Mouse (Mus musculus) kidney, postnatal 0 days (tissue): ENCODE measurements at regions not wholly inside any gene's neighbourhood (a gene's known extent, or its start where the extent isn't known, plus 50 kb on each side); places are given as distances from the start of the nearest gene placed in this dataset.

ENCODE experiments used
- ATAC-seq: fragments of 200-750 bp; cut with Nextera tagmentation; replicated peaks from 2 replicates; pipeline ENCODE4 v1.8.0; 2017; ENCODE audit warnings: low read depth, moderate number of reproducible peaks, moderate TSS enrichment, moderate library complexity; ENCODE audit not compliant: low FRiP score
- DNase-seq: peaks from one replicate; pipeline ENCODE4 v3.0.0-alpha.2; 2016; ENCODE audit warnings: low spot score
- H3K27ac ChIP-seq: fragments of 300-500 bp; sonication (generic); 2 replicates; pipeline ENCODE4 v1.5.1; 2014; ENCODE audit warnings: mild to moderate bottlenecking
- H3K27me3 ChIP-seq: fragments of 300-500 bp; sonication (generic); 2 replicates; pipeline ENCODE4 v1.6.1; 2014; ENCODE audit warnings: low read length, mixed read lengths; ENCODE audit not compliant: insufficient read depth
- H3K36me3 ChIP-seq: fragments of 300-500 bp; sonication (generic); 2 replicates; pipeline ENCODE4 v1.6.1; 2014; ENCODE audit warnings: low read length, mixed read lengths; ENCODE audit not compliant: insufficient read depth
- H3K4me1 ChIP-seq: fragments of 300-500 bp; sonication (generic); replicated peaks from 2 replicates; pipeline ENCODE4 v1.6.1; 2014; ENCODE audit warnings: antibody characterized with exemption, low read length, mixed read lengths; ENCODE audit not compliant: insufficient read depth
- H3K4me2 ChIP-seq: fragments of 300-500 bp; sonication (generic); 2 replicates; pipeline ENCODE4 v1.6.1; 2014; ENCODE audit warnings: mild to moderate bottlenecking, low read length, moderate library complexity, mixed read lengths
- H3K4me3 ChIP-seq: fragments of 300-500 bp; sonication (generic); replicated peaks from 2 replicates; pipeline ENCODE4 v1.5.1; 2014; ENCODE audit warnings: low read depth, low read length
- H3K9ac ChIP-seq: fragments of 300-500 bp; sonication (generic); 2 replicates; pipeline ENCODE4 v1.6.1; 2014; ENCODE audit warnings: low read depth, low read length
- H3K9me3 ChIP-seq: fragments of 300-500 bp; sonication (generic); replicated peaks from 2 replicates; pipeline ENCODE4 v1.6.1; 2016; ENCODE audit warnings: low read length, inconsistent platforms, mixed read lengths
- CTCF ChIP-seq: IDR thresholded peaks from 2 replicates; pipeline ENCODE4 v1.5.1; 2016; ENCODE audit warnings: antibody characterized with exemption, low read depth, mild to moderate bottlenecking, moderate library complexity
- WGBS: fragments of 180-500 bp; shearing (Covaris S2); extraction: QIAGEN DNeasy Blood & Tissue Kit; methylation state at CpG from one replicate; pipeline ENCODE4 v1.1.7; 2014; 5-methylcytosine and 5-hydroxymethylcytosine counted together

DNA sequence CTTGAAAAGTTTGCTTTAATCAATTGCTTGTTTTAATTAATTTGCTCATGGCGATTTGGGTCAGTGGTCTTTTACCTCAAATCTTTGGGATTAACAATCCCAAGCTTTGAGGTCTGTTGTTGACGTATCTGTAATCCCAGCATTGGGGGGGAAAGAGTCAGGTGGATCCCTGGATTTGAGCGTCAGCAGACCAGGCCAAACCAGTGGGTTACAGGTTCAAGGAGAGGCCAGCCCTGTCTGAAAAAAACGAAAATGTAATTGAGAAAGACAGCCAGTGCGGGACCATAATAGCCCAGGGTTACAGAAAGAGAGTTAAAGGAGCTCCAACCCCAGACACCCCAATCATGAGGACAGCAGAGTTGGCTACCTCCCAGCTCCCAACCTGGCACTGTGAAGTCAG, 53.0 kb upstream of the Hs6st1 start:
- Histone ChIP-seq H3K36me3 (no peaks in the 10 kb centered on the region), H3K4me2 (no peak overlapping the region), H3K27ac (no peak overlapping the region), H3K9ac (no peak overlapping the region), H3K9me3 (no peaks in the 10 kb centered on the region), H3K27me3 (no peaks in the 10 kb centered on the region), H3K4me1 (peaks cover 24% of the 10 kb centered on the region), H3K4me3 (no peak overlapping the region)
- DNase-seq (no peak), ATAC-seq (no peak)
- TF ChIP-seq CTCF, result no peak
- WGBS, result 80% methylated on average over 5 of the region's 5 CpGs

DNA sequence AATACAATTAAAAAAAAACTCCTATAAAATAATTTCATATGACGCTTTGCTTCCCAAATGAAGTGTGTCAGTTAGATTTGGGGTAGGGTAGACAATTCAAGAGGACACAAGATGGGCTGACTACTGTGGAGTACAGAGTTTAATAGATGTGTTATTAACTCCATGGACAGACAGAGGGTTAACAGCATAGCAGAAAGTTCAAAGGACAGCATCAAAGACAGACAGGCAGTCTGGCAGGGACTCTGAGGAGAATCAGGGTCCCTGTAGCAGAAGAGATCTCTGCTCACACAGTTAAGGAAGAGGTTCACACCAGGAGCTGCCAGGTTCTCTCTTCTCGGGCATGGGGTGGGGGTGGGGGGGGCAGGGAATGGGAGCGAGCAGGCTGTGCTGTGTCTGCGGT, 51.6 kb upstream of the Hs6st1 start:
- DNase-seq, result peak; percentile 7
- Histone ChIP-seq H3K4me1 (peaks cover 24% of the 10 kb centered on the region), H3K27me3 (no peaks in the 10 kb centered on the region), H3K9me3 (no peaks in the 10 kb centered on the region), H3K9ac (no peak overlapping the region), H3K4me2 (peak overlapping the region; percentile 21; the same call in 1 of the 2 replicates), H3K27ac (peak overlapping the region; percentile 55), H3K36me3 (no peaks in the 10 kb centered on the region), H3K4me3 (no peak overlapping the region)
- WGBS, result 35% methylated on average over 4 of the region's 4 CpGs
- no peak for TF ChIP-seq CTCF
- peak; percentile 11; the same call in 1 of the 2 replicates for ATAC-seq

DNA sequence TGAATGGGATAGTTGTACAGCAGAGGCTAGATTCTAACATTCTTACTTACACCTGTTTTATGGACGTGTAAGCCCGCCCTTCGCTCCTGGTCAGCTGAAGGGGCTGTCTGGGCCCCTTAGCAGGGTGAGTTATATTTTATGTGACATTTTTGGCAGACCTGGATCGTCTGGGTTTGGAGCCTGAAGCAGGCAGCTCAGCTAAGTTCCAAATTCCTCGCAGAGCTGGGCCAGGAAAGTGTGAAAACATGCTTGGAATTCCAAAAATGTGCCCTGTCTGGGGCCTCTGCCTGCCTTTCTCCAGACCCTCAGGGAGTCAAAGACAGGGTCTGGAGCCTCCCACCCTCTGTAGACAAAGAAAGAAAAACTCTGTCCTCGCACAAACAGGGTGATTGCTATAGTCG, 51.1 kb upstream of the Hs6st1 start:
- Histone ChIP-seq H3K4me1 (peaks cover 24% of the 10 kb centered on the region), H3K9me3 (no peaks in the 10 kb centered on the region), H3K4me3 (no peak overlapping the region), H3K27me3 (no peaks in the 10 kb centered on the region), H3K9ac (no peak overlapping the region), H3K36me3 (no peaks in the 10 kb centered on the region), H3K4me2 (peak overlapping the region; percentile 21; the same call in 1 of the 2 replicates), H3K27ac (peak overlapping the region; percentile 55)
- DNase-seq, result peak; percentile 90
- no peak for TF ChIP-seq CTCF
- 5% methylated on average over 7 of the region's 7 CpGs for WGBS
- ATAC-seq, result peak; percentile 37

DNA sequence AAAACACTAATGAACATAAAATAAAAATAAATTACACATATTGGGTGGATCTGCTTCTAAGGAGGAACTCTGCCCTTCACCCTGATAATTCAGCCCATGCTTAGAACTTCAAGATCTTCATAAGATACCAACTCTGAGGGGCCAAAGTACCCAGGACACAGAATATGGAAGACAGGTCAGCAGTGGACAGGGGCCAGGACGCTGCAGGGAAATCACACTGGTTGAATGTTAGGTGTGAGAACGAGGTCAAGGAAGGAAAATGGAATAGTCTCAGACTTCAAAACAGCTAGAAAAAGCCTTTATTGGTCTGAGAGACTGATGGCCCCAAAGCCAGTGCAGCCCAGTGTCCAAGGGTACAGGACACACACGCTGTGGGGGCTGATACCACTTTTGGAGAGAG, 50.5 kb upstream of the Hs6st1 start:
- no peak for ATAC-seq

More for the DNA sequence above, 50.5 kb upstream of the Hs6st1 start:
- Histone ChIP-seq H3K4me1 (peaks cover 24% of the 10 kb centered on the region), H3K4me2 (no peak overlapping the region), H3K9me3 (no peaks in the 10 kb centered on the region), H3K27ac (peak overlapping the region; percentile 55), H3K36me3 (no peaks in the 10 kb centered on the region), H3K9ac (no peak overlapping the region), H3K4me3 (no peak overlapping the region), H3K27me3 (no peaks in the 10 kb centered on the region)
- no peak for TF ChIP-seq CTCF
- DNase-seq, result no peak
- WGBS, result 34% methylated on average over 3 of the region's 3 CpGs
